Mouse (Mus musculus): ENCODE measurements around the gene Rgs11.

Gene Rgs11

DNA sequence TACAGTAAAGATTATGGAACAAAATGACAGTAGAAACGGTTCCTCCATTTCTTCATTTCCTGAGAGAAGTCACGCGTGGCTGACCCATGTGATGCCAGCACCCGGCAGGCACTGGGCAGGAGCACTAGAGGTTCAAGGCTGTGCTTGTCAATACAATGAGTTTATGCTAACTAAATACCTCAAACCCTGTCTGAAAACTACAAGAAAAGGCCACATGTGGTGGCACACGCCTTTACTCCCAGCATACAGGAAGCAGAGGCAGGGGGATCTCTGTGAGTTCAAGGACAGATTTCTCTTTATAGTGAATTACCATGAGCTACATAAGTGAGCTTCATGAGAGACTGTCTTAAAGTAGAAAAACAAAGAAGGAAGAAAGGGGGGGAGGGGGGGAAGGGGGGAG, 28.4 kb downstream of the Rgs11 start:
- DNase-seq (ENCODE audit: low spot score): no peak

GRCm38 (mm10) chr17:26232863-26233262, 30.1 kb downstream of the Rgs11 start:
- DNase-seq (ENCODE audit: low spot score): no peak

- DNase-seq (ENCODE audit: low spot score): no peak
Observed at GRCm38 (mm10) chr17:26234386-26234785, 31.6 kb downstream of the Rgs11 start.

GRCm38 (mm10) chr17:26235077-26235815, 32.5 kb downstream of the Rgs11 start:
- no peak for DNase-seq (ENCODE audit: low spot score)

DNA sequence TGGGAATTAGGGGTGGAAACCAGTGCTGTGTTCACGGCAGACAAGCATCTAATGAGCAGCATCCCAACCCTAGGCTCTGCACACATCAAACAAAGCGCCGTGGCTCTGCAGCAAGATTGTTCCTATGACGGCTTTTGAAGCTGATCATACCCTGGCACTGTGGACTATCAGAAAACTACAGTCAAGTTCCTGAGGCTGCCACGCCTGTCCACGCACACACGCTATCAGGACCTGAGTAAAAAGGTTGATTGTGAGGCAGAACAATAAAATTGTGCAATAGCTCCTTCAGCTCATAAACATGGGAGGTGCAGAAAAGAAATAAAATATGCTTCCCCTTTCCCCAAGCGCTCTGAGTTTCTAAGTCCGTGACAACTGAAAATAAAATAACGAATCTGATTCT, 34.9 kb downstream of the Rgs11 start:
- no peak for DNase-seq (ENCODE audit: low spot score)

- no peak for DNase-seq (ENCODE audit: low spot score)
Observed at GRCm38 (mm10) chr17:26239551-26239950, 36.8 kb downstream of the Rgs11 start.

- no peak for DNase-seq (ENCODE audit: low spot score)
Observed at GRCm38 (mm10) chr17:26240120-26240790, 37.5 kb downstream of the Rgs11 start.

DNA sequence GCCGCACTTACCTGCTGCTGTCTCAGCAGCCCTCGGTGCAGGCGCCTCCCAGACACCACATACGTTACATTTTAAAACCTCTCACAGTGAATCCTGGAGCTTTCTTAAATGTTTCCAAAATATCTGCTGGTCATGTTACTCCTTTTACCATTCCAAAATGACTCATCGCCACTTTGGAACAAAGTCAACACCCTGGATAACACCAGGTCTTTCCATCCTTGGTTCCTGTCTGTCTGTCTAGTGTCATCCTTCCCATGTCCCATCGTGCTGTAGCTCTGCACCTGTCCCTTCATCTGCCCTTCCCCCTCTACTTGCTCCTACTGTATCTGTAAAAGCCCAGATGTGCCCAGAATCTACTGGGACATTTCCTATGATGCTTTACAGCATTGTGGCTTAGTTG, 38.2 kb downstream of the Rgs11 start:
- no peak for DNase-seq (ENCODE audit: low spot score)

DNA sequence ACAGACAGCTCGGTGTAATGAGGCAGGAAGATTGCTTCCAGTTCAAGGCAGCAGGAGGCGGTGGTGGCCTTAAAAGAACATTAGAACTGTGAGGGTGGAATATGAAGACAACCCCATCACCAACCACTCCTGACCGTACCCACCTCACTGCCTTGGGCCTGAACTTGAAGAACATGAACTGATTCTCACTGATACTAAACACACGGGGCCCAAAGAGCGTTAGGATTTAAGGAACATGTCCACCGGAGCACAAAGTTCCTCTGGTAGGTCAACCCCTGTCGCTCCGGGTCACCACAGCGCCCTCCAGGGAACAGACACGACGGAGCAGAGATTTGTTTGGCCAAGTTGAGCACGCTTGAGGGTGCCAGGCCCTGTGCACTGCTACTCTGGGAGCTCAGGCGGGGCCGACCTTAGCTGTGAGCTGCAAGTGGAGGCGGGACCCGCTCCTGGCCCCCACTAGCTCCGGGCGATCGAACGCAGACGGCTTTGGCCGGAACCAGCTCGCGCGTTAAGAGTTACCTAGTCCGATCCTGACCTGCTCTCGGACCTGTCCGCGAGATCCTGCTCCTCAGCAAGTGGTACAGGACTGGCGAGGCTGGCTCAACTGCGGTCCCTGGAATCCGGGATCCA, 40.8 kb downstream of the Rgs11 start:
- DNase-seq (ENCODE audit: low spot score): no peak

DNA sequence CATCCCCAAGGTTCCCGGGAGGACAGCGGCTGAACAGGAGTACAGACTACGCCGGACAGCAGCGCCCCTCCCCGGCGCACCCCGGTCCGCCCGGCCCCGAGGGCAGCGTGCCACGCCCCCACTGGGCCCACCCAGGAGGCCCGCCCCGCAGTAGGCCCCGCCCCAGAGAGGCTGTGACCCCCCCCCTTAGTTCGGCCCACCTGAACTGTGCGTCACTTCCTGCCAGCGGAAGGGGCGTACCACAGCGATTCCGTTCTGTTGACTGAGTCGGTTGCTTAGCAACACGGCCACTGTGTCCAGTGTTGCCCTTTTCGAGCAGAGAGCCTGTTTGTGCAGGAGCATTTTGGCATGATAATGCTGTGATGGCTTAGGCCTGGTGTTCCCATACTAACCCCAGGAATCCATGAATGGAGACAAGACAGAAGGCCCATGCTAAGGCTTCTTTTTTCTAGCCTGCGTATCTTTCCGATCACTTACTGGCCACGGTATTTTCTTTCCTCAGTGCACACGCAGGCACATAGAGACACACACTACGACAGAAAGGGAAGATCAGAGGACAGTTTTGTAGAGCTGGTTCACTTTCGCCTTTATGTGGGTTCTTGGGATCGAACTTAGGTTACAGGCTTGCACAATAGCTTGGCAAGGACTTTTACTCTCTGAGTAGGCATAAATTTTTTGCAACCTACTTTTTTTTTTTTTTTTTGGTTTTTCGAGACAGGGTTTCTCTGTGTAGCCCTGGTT, 41.5 kb downstream of the Rgs11 start, which contains the start of gene Fam234a:
TSS of gene Fam234a (minus strand) at position 142 of the 741 bp plus-strand sequence.
- DNase-seq (ENCODE audit: low spot score): peak; percentile 81

- DNase-seq (ENCODE audit: low spot score): no peak
Observed at GRCm38 (mm10) chr17:26251886-26252538, 49.3 kb downstream of the Rgs11 start.

DNA sequence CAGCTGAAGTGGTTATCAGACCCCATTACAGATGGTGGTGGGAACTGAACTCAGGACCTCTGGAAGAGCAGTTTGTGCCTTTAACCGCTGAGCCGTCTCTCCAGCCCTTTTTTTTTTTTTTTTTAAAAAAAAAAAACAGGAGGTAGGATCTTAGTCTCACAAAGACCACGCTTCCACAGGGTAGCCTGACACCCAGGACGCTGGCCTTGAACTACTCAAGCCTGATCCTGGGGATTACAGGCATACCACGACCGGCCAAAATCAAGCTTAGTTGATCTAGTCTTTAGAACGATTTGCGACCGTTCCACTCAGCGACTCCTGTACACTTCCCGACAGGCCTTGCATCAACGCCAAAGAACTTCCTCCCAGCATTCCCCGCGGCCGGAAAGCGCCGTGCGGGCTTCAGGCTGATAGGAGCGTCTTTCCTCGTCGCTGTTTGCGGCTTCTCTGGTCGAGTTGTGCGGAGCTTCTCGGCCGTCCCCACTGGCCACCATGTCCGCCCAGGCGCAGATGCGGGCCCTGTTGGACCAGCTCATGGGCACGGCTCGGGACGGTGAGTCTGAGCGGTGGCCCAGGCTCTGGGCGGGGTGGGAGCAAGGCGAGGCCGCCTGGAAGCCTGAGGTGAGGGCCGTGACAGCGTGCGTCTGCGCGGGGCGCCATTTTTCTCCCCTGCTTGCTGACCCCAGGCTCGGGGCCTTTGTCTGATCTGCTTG, 49.9 kb downstream of the Rgs11 start, which contains the start of gene Luc7l:
TSS of gene Luc7l (plus strand) at position 358 of the 713 bp plus-strand sequence.
- peak; percentile 95 for DNase-seq (ENCODE audit: low spot score)

DNA sequence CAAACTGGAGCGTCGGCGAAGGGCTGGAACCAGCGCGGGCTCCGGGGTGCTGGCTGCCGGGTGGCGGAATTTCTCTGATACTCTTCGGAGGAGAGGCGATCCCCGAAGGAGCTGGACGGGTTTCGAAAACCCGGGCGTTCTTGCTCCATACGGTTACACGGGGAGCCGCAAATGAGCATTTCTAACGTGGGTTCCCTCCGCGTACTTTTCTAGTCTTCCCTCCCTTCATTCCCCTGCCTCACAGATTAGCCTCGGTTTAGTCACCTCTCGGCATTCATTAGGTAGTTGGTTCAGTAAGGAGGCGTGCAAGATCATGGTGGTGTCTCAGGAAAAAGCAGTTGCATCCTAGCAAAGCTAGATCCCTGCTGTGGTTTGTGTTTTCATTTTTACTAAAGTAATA, 50.6 kb downstream of the Rgs11 start:
- no peak for DNase-seq (ENCODE audit: low spot score)

DNA sequence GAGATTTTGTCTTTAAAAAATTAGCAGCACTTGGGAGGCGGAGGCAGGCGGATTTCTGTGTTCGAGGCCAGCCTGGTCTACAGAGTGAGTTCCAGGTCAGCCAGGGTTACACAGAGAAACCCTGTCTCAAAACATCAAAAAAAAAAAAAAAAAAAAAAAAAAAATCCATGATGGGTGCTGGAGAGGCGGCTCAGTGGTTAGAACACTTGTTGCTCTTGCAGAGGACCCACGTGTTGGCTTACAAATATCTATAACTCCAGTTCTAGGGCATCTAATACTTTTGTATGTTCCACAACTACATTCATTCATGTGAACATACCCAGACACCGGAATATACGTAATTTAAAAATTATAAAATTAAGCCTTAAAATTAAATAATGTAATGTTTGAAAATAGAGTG, 52.6 kb downstream of the Rgs11 start:
- no peak for DNase-seq (ENCODE audit: low spot score)

Data from ovary, postnatal 10 days (tissue).